Mouse (Mus musculus): Measurements from ENCODE around the gene Setd7.

- TF ChIP-seq CTCF (IDR thresholded peaks at IDR 0.05; ENCODE audit: low read depth, low read length) (no peak), POLR2A (IDR thresholded peaks at IDR 0.05; ENCODE audit: extremely low read depth, insufficient read depth, low read length) (no peak)
Measured at GRCm38 (mm10) chr3:51548987-51549579, 11.6 kb downstream of the Setd7 start.
